Mouse (Mus musculus) layer of hippocampus, postnatal 10 days (tissue): ENCODE measurements around the gene Gm49353. TPM values are rescaled to one million over a fixed set of nuclear protein-coding genes. Genes with fewer than 3 reads are reported as not detected.

Source experiments
- total RNA-seq, 2 experiments: library from RNA; stranded (reverse); gene quantifications; 2 replicates each; pipeline ENCODE4 v1.2.3; 2021

The Gm49353 gene
- total RNA-seq, 2 experiments from 2014 or later, result 20.5 to 36.9 TPM

Other genes with a start within 250 kb of the Gm49353 start
- not detected for gene 2310057J18Rik, start 212.7 kb upstream of the Gm49353 start, total RNA-seq
- 100 to 1,000 TPM; 171 to 188 TPM for gene Soga3, start 55.1 kb upstream of the Gm49353 start, total RNA-seq
- 10 to 100 TPM; 93.0 to 95.5 TPM for gene 9330159F19Rik, start 12.7 kb downstream of the Gm49353 start, total RNA-seq
- gene Echdc1, start 114.2 kb downstream of the Gm49353 start, total RNA-seq, result 10 to 100 TPM; 31.2 to 32.6 TPM
- 10 to 100 TPM; 96.7 to 99.8 TPM for gene Rnf146, start 163.5 kb downstream of the Gm49353 start, total RNA-seq